8 mouse cellular contexts compared by ENCODE assay signal in genomic region chr9:48618589-48618988, GRCm38 (mm10). TPM values are rescaled to one million over a fixed set of nuclear protein-coding genes. Genes with fewer than 3 reads are reported as not detected.
DNase-seq lines count a peak whose midpoint lies in the region; ATAC-seq and TF ChIP-seq lines count a peak whose summit lies in the region.

No protein-coding gene starts in this region.

- peak overlapping the region; percentile 43 for H3K27ac ChIP-seq in embryonic fibroblast, embryonic 13.5 days (ENCODE audit: insufficient read depth, low read length)
- H3K27ac ChIP-seq in heart, embryonic 10.5 days, result peak overlapping the region; percentile 73
- no peak overlapping the region for H3K27ac ChIP-seq in kidney, embryonic 14.5 days (ENCODE audit: low read depth, low read length)
- H3K27ac ChIP-seq in stomach, embryonic 16.5 days (ENCODE audit: low read length), result no peak overlapping the region

- no peak overlapping the region for H3K4me3 ChIP-seq in embryonic fibroblast, embryonic 13.5 days (ENCODE audit: insufficient read depth, low read length)
- H3K4me3 ChIP-seq in heart, embryonic 10.5 days, result peak overlapping the region; percentile 47
- no peak overlapping the region for H3K4me3 ChIP-seq in kidney, embryonic 14.5 days (ENCODE audit: low read length)
- H3K4me3 ChIP-seq in myocyte, result no peak overlapping the region
- H3K4me3 ChIP-seq in stomach, embryonic 16.5 days (replicated peaks; ENCODE audit: low read length), result no peak overlapping the region

- H3K4me2 ChIP-seq in kidney, embryonic 14.5 days (replicated peaks; ENCODE audit: low read depth, low read length), result peak overlapping the region; percentile 33; the same call in 1 of the 2 replicates
- H3K4me2 ChIP-seq in myocyte (ENCODE audit: low read depth), result peak overlapping the region; percentile 39
- no peak overlapping the region; the same call in 1 of the 2 replicates for H3K4me2 ChIP-seq in stomach, embryonic 16.5 days (ENCODE audit: low read depth, low read length)

- peak; percentile 41 for ATAC-seq in CD4-positive, CD25-positive, alpha-beta regulatory T cell, adult 4 months
- ATAC-seq in kidney, embryonic 14.5 days (ENCODE audit: low FRiP score, low TSS enrichment), result 0 out of 2 replicates have a peak, but pooled peaks have one; percentile 43
- 0 out of 2 replicates have a peak, but pooled peaks have one; percentile 25 for ATAC-seq in stomach, embryonic 16.5 days (ENCODE audit: insufficient read depth, low FRiP score)

- WGBS in heart, embryonic 10.5 days, result 11% methylated on average over 6 of the region's 6 CpGs
- WGBS in kidney, embryonic 14.5 days, result 26% methylated on average over 6 of the region's 6 CpGs
- 21% methylated on average over 6 of the region's 6 CpGs for WGBS in stomach, embryonic 16.5 days

- TF ChIP-seq CTCF in brain, embryonic 14.5 days (IDR thresholded peaks at IDR 0.05; ENCODE audit: borderline replicate concordance, extremely low read depth, insufficient read depth, insufficient read length), result peak; percentile 82
- 0 out of 2 replicates have a peak, but pooled peaks have one; percentile 12 for TF ChIP-seq CTCF in embryonic fibroblast, embryonic 13.5 days (IDR thresholded peaks at IDR 0.05; ENCODE audit: borderline replicate concordance, insufficient read depth, low read length)

- DNase-seq in brain, embryonic 14.5 days (ENCODE audit: low read depth), result peak; percentile 92
- DNase-seq in heart, embryonic 10.5 days (ENCODE audit: low spot score), result peak; percentile 82
- peak; percentile 65 for DNase-seq in liver

- no peak overlapping the region for H3ac ChIP-seq in myocyte (ENCODE audit: control insufficient read depth, insufficient read length)

- H3K36me3 ChIP-seq in heart, embryonic 10.5 days, result no peaks in the 10 kb centered on the region
- no peaks in the 10 kb centered on the region for H3K36me3 ChIP-seq in kidney, embryonic 14.5 days (ENCODE audit: control insufficient read depth, insufficient read depth, low read length)
- no peaks in the 10 kb centered on the region for H3K36me3 ChIP-seq in myocyte (ENCODE audit: control insufficient read depth, insufficient read depth)
- no peaks in the 10 kb centered on the region for H3K36me3 ChIP-seq in stomach, embryonic 16.5 days (ENCODE audit: control insufficient read depth, insufficient read depth, low read length)

- H3K79me2 ChIP-seq in myocyte (ENCODE audit: control insufficient read depth, insufficient read depth), result no peaks in the 10 kb centered on the region

- H3K9me3 ChIP-seq in heart, embryonic 10.5 days, result no peaks in the 10 kb centered on the region
- no peaks in the 10 kb centered on the region for H3K9me3 ChIP-seq in kidney, embryonic 14.5 days (ENCODE audit: control insufficient read depth, low read length)
- no peaks in the 10 kb centered on the region for H3K9me3 ChIP-seq in stomach, embryonic 16.5 days (replicated peaks; ENCODE audit: control insufficient read depth, low read length)

- H3K4me1 ChIP-seq in embryonic fibroblast, embryonic 13.5 days (ENCODE audit: control insufficient read depth, insufficient read depth, low read length), result no peaks in the 10 kb centered on the region
- peaks cover 10% of the 10 kb centered on the region for H3K4me1 ChIP-seq in heart, embryonic 10.5 days
- H3K4me1 ChIP-seq in kidney, embryonic 14.5 days (ENCODE audit: control insufficient read depth, insufficient read depth, low read length), result no peaks in the 10 kb centered on the region
- no peaks in the 10 kb centered on the region for H3K4me1 ChIP-seq in stomach, embryonic 16.5 days (ENCODE audit: control insufficient read depth, insufficient read depth, low read length)

- H3K27me3 ChIP-seq in heart, embryonic 10.5 days (ENCODE audit: insufficient read depth, poor library complexity, severe bottlenecking), result peaks cover 14% of the 10 kb centered on the region; the same call in 1 of the 2 replicates
- H3K27me3 ChIP-seq in kidney, embryonic 14.5 days (ENCODE audit: control insufficient read depth, insufficient read depth, low read length), result no peaks in the 10 kb centered on the region
- H3K27me3 ChIP-seq in myocyte (ENCODE audit: control insufficient read depth, insufficient read depth, insufficient read length), result no peaks in the 10 kb centered on the region
- 0 out of 2 replicates have a peak, but pooled peaks cover 6% of the 10 kb centered on the region for H3K27me3 ChIP-seq in stomach, embryonic 16.5 days (ENCODE audit: control insufficient read depth, insufficient read depth, low read length)

- no peak for TF ChIP-seq POLR2A in brain, embryonic 14.5 days (IDR thresholded peaks at IDR 0.05; ENCODE audit: borderline replicate concordance, extremely low read depth, insufficient read depth, insufficient read length, poor library complexity, severe bottlenecking)
- no peak for TF ChIP-seq POLR2A in embryonic fibroblast, embryonic 13.5 days (IDR thresholded peaks at IDR 0.05; ENCODE audit: low read depth, low read length)
- no peak for TF ChIP-seq POLR2A in myocyte (IDR thresholded peaks at IDR 0.05; ENCODE audit: insufficient read length, low read depth)

- no peak overlapping the region for H3K9ac ChIP-seq in kidney, embryonic 14.5 days (ENCODE audit: low read depth, low read length)
- H3K9ac ChIP-seq in stomach, embryonic 16.5 days (ENCODE audit: low read length), result no peak overlapping the region

TF ChIP-seq in myocyte, 11 proteins besides CTCF, POLR2A, EP300 and RAD21:
- TF ChIP-seq POLR2AphosphoS2 (IDR thresholded peaks at IDR 0.05; ENCODE audit: insufficient read length, low read depth) (no peak), TCF12 (IDR thresholded peaks at IDR 0.05; ENCODE audit: insufficient read depth, poor library complexity, severe bottlenecking) (no peak), SRF (IDR thresholded peaks at IDR 0.05; ENCODE audit: control insufficient read depth, insufficient read length, low read depth) (no peak), TCF3 (IDR thresholded peaks at IDR 0.05; ENCODE audit: insufficient read length, low read depth) (no peak), MAX (IDR thresholded peaks at IDR 0.05; ENCODE audit: low read depth) (no peak), USF1 (IDR thresholded peaks at IDR 0.05; ENCODE audit: low read depth) (no peak), MYOD1 (IDR thresholded peaks at IDR 0.05; ENCODE audit: control insufficient read depth in 1 of 3, insufficient read length in 2 of 3, low read depth in 2 of 3) (no peak), MYOG (IDR thresholded peaks at IDR 0.05; ENCODE audit: control insufficient read depth in 1 of 3, insufficient read depth in 1 of 3, insufficient read length in 2 of 3, low read depth in 2 of 3) (no peak), REST (IDR thresholded peaks at IDR 0.05; ENCODE audit: insufficient read depth, insufficient read length) (no peak), E2F4 (IDR thresholded peaks at IDR 0.05; ENCODE audit: insufficient read depth) (no peak), CEBPB (IDR thresholded peaks at IDR 0.05; ENCODE audit: insufficient read depth, poor library complexity, severe bottlenecking) (no peak)

RNA-seq across cellular contexts. Expression of gene Nnmt, which starts 13.6 kb away (rescaled TPM):
- not detected for polyA plus RNA-seq in CD4-positive, CD25-positive, alpha-beta regulatory T cell, adult 4 months (2017; shearing (Covaris generic))
- polyA plus RNA-seq in brain, embryonic 14.5 days (2012; rRNA removed), result 0.34 and 0.81 TPM in 2 replicates
- 37.8 and 48.9 TPM in 2 replicates for polyA plus RNA-seq in embryonic fibroblast, embryonic 13.5 days (2011; ENCODE audit: insufficient read length, low read depth, missing spikeins)
- 2.1 and 2.5 TPM in 2 replicates for polyA plus RNA-seq in heart, embryonic 10.5 days (2016; fragmentation: Nextera tagmentation; extraction: Ambion mirVana)
- 0.55 and 1.7 TPM in 2 replicates for polyA plus RNA-seq in kidney, embryonic 14.5 days (2014; fragmentation: Nextera tagmentation; extraction: Ambion mirVana)
- 4.3 TPM for polyA plus RNA-seq in myocyte (2012; fragmentation: generic; extraction: Trizol)
- polyA plus RNA-seq in stomach, embryonic 16.5 days (2015; fragmentation: Nextera tagmentation; extraction: Ambion mirVana), result 2.4 and 2.8 TPM in 2 replicates

Comparison
In these comparisons a context has a peak if more than half of its experiments do, and no peak if none do; other contexts are left out.
1. H3K27ac ChIP-seq: peak in embryonic fibroblast, embryonic 13.5 days (single experiment) and heart, embryonic 10.5 days (single experiment); none in kidney, embryonic 14.5 days (single experiment) and stomach, embryonic 16.5 days (single experiment).
2. Peak in every context shown above with its lines, with median percentiles within 50 percentile points of each other: ATAC-seq and DNase-seq.